Mouse (Mus musculus): ENCODE measurements around the gene Micu1. TPM values are rescaled to one million over a fixed set of nuclear protein-coding genes. Genes with fewer than 3 reads are reported as not detected.
A peak's percentile ranks its signal among the peaks of the same experiment; 100 is the strongest.

Micu1 gene
- polyA plus RNA-seq, 1 experiment from 2014 or later = 87.9 TPM

DNA sequence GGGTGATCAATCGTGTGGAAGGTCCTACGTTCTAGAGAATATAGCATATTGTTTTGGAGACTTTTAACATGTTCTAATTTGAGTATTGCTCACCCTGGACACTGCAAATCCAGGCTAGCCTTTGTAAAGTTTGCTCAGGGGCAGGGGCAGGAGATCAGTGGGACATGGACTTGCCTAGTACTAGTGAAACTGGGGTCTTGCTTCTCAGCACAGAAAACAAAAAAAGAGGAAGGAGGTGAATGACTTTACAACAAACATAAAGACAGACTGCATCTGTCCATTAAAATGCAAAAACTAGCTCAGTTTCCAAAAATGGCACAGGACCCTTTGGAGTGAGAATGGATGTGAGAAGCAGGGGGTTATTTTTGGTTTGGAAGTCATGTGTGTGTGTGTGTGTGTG lies 8.2 kb upstream of the Micu1 start:
- no peak overlapping the region for H3K9ac ChIP-seq

DNA sequence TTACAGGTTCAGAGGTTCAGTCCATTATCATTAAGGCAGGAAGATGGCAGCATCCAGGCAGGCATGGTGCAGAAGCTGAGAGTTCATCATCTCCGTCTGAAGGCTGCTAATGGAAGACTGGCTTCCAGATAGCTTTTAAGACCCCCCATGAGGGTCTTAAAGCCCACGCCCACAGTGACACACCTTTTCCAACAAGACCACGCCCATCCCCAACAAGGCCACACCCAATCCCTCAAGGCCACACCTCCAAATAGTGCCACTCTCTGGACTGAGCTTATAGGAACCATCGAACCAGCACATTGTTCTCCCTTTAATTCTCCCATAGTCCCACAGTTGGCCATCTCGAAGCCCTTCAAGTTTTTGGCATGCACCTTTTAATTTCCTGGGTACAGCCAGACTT lies 2.8 kb upstream of the Micu1 start:
- no peaks in the 10 kb centered on the region for H3K36me3 ChIP-seq
- H3K9ac ChIP-seq = no peak overlapping the region
- H3K27ac ChIP-seq (replicated peaks) = no peak overlapping the region
- H3K4me1 ChIP-seq (replicated peaks) = peaks cover 14% of the 10 kb centered on the region
- H3K4me2 ChIP-seq = no peak overlapping the region
- ATAC-seq (ENCODE audit: low read depth) = no peak
- H3K27me3 ChIP-seq = no peaks in the 10 kb centered on the region
- H3K4me3 ChIP-seq = no peak overlapping the region
- H3K9me3 ChIP-seq = no peaks in the 10 kb centered on the region
- 85% methylated on average over 5 of the region's 5 CpGs for WGBS

More for the DNA sequence above, 8.2 kb upstream of the Micu1 start:
- no peak for ATAC-seq (ENCODE audit: low read depth)
- WGBS = 86% methylated on average over 2 of the region's 2 CpGs
- Histone ChIP-seq H3K4me3 (no peak overlapping the region), H3K36me3 (no peaks in the 10 kb centered on the region), H3K4me2 (no peak overlapping the region), H3K27ac (replicated peaks) (no peak overlapping the region), H3K27me3 (no peaks in the 10 kb centered on the region), H3K9me3 (no peaks in the 10 kb centered on the region), H3K4me1 (replicated peaks) (no peaks in the 10 kb centered on the region)

DNA sequence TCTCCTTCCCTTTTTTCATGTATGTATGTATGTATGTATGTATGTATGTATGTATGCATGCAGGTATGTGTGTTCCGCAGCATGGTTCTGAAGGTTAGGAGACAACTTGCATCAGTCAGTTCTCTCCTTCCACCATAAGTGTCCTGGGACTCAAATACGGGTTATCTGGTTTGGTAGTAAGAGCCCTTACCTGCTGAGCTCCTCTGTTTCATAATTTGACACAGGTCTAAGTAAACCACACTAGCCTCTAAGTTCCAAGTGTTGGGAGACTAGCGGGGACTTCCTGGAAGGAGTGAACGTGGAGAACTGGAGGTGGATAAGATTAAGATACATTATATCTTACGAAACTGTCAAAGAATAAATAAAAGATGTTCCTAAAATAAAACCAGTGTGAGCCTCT lies 472 bp upstream of the Micu1 start:
- Histone ChIP-seq H3K36me3 (no peaks in the 10 kb centered on the region), H3K4me3 (peak overlapping the region; percentile 63), H3K27ac (replicated peaks) (no peak overlapping the region), H3K4me1 (replicated peaks) (peaks cover 14% of the 10 kb centered on the region), H3K4me2 (peak overlapping the region; percentile 80), H3K9ac (no peak overlapping the region), H3K27me3 (no peaks in the 10 kb centered on the region), H3K9me3 (no peaks in the 10 kb centered on the region)
- WGBS = 55% methylated on average over 5 of the region's 5 CpGs
- 0 out of 2 replicates have a peak, but pooled peaks have one; percentile 4 for ATAC-seq (ENCODE audit: low read depth)

DNA sequence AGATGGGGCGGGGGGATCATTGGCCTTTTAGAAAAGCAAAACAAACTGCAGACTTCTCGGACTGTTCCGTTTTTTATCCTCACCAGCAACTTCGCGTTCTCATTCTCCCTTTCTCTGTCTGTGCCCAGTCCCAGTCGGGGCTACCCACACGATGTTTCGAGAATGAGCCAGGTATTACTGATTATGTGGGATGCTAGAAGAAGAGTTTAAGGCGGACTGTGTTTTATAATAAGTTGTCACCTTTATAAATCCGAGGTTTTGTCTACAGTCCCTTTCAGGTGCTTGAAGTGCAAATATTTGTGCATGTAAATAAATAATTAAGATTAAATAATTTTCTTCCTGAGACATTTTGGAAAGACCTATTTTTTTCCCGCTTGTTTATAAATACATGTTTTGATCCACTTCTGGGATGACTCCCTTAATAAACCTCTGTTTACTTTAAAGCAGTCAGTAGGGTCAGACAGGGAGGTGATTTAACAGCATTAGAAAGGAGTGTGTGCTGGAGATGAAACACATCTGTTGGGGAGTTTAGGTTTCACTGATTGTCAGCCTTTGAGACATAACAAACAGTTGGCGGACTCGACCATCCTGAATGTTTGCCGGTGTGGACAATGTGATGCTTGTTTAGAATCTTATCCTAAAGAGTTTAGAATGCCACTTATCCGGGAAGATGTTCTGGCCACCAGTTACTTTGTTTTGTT lies 933 bp downstream of the Micu1 start:
- H3K9me3 ChIP-seq = no peaks in the 10 kb centered on the region
- peak overlapping the region; percentile 79 for H3K27ac ChIP-seq (replicated peaks)
- H3K9ac ChIP-seq = peak overlapping the region; percentile 78
- H3K4me1 ChIP-seq (replicated peaks) = peaks cover 14% of the 10 kb centered on the region
- WGBS = 13% methylated on average over 15 of the region's 15 CpGs
- no peaks in the 10 kb centered on the region for H3K36me3 ChIP-seq
- peak overlapping the region; percentile 80 for H3K4me2 ChIP-seq
- H3K4me3 ChIP-seq = peak overlapping the region; percentile 63
- no peaks in the 10 kb centered on the region for H3K27me3 ChIP-seq
- ATAC-seq (ENCODE audit: low read depth) = peak; percentile 12; the same call in 1 of the 2 replicates

DNA sequence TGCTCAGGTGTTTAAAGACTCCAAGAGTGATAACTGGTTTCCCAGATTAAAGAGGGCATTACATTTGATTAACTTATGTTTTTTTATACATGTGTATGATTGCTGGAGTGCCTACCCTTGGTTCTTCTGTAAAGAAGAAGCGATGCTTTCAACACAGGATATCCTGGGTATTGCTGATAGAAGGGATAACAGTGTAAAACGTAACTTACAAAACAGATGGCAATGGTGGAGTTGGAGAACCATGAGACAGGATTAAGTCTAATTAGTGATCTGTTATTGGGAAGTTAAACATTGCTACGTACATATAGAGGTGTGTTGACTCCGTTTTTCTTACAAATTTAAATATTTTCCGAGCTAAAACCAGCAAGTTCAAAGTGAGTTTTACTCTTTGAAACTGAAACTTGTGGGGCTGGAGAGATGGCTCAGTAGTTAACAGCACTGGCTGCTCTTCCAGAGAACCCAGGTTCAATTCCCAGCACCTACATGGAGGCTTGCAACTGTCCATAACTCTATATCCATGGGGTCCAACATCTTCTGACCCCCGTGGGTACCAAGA lies 4.8 kb downstream of the Micu1 start:
- no peak for ATAC-seq (ENCODE audit: low read depth)
- H3K4me2 ChIP-seq = no peak overlapping the region
- H3K27ac ChIP-seq (replicated peaks) = no peak overlapping the region
- H3K36me3 ChIP-seq = no peaks in the 10 kb centered on the region
- WGBS = 93% methylated on average over 6 of the region's 6 CpGs
- H3K9ac ChIP-seq = no peak overlapping the region
- H3K4me3 ChIP-seq = no peak overlapping the region
- H3K27me3 ChIP-seq = no peaks in the 10 kb centered on the region
- H3K9me3 ChIP-seq = no peaks in the 10 kb centered on the region
- H3K4me1 ChIP-seq (replicated peaks) = peaks cover 25% of the 10 kb centered on the region

DNA sequence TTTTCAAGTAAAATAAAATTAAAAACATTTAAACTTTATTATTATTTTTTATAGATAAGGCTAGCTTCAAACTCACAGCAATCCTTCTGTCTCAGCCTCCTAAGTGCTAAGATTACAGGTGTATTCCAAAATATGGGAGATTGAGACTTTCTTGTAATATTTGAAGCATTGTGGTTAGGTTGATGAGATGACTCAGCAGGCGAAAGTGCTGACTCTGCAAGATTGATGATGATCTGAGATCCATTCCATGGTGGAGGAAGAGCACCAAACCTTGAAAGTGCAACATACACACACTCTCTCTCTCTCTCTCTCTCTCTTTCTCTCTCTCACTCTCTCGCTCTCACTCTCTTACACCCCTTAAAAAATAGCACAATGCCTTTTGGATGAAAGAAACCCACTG lies 5.3 kb downstream of the Micu1 start:
- H3K27ac ChIP-seq (replicated peaks) = no peak overlapping the region
- WGBS = 93% methylated on average over 2 of the region's 2 CpGs
- H3K4me2 ChIP-seq = no peak overlapping the region
- peaks cover 25% of the 10 kb centered on the region for H3K4me1 ChIP-seq (replicated peaks)
- no peak for ATAC-seq (ENCODE audit: low read depth)
- H3K9me3 ChIP-seq = no peaks in the 10 kb centered on the region
- H3K4me3 ChIP-seq = no peak overlapping the region
- H3K36me3 ChIP-seq = no peaks in the 10 kb centered on the region
- no peak overlapping the region for H3K9ac ChIP-seq
- H3K27me3 ChIP-seq = no peaks in the 10 kb centered on the region

DNA sequence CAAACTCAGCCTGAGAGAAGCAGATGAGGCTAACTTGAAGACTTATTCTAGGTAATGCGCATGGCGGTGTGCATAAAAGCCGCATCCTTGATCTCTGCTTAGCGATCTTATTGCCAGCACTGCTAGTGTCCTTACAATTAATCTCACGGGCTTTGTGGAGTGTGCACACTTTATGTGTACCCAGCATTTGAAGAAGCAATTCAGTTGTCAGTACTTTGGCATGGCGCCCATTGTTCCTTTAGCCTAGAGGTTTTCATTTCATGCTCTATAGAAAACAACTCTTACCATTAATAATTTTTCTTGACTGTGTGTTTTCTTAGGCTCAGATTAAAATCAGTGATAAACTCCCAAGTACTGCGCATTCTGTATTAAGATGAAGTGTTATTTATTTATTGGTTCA lies 7.0 kb downstream of the Micu1 start:
- 62% methylated on average over 7 of the region's 7 CpGs for WGBS
- Histone ChIP-seq H3K27me3 (no peaks in the 10 kb centered on the region), H3K9me3 (no peaks in the 10 kb centered on the region), H3K36me3 (no peaks in the 10 kb centered on the region), H3K27ac (replicated peaks) (no peak overlapping the region), H3K9ac (no peak overlapping the region), H3K4me1 (replicated peaks) (peaks cover 16% of the 10 kb centered on the region), H3K4me2 (no peak overlapping the region), H3K4me3 (no peak overlapping the region)
- peak; percentile 32; the same call in 1 of the 2 replicates for ATAC-seq (ENCODE audit: low read depth)

DNA sequence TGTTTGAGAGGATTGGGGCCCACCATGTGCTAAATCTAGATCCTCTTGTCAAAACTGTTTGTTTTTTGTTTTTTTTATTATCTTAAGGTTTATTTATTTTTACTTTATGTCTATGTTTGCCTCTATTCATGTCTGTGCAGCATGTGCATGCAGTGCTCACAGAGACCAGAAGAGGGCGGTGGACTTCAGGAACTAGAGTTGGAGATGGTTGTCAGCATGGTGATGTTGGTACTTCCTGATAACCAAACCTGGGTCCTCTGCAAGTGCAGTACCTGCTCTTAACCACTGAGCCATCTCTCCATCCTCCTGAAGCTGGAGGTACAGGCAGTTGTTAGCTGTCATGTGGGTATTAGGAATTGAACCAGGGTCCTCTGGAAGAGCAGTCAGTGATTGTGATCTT lies 8.0 kb downstream of the Micu1 start:
- peaks cover 21% of the 10 kb centered on the region for H3K4me1 ChIP-seq (replicated peaks)
- H3K4me3 ChIP-seq = no peak overlapping the region
- ATAC-seq (ENCODE audit: low read depth) = no peak
- no peak overlapping the region for H3K4me2 ChIP-seq
- H3K9me3 ChIP-seq = no peaks in the 10 kb centered on the region
- 91% methylated on average over 1 of the region's 1 CpGs for WGBS
- H3K27me3 ChIP-seq = no peaks in the 10 kb centered on the region
- H3K27ac ChIP-seq (replicated peaks) = no peak overlapping the region
- no peaks in the 10 kb centered on the region for H3K36me3 ChIP-seq
- H3K9ac ChIP-seq = no peak overlapping the region

DNA sequence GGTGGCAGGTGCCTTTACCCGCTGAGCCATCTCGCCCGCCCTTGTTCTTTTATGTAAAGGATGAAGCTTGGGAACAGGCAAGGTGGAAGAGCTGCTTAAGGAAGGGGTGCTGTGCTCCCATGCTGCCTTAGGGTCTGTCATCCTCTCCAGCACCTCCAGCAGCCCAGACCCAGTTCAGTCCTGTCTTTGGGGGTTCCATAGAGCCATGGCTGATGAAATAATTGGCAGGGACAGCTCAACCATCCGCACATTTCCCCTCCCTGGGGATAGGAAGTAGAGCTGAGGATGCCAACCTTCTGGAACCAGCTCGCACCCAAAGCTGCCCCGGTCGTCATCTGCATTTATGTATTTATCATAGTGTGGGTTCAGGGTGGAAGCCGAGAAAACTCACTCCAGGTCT lies 9.8 kb downstream of the Micu1 start:
- WGBS = 89% methylated on average over 8 of the region's 8 CpGs
- Histone ChIP-seq H3K9me3 (no peaks in the 10 kb centered on the region), H3K36me3 (no peaks in the 10 kb centered on the region), H3K27me3 (no peaks in the 10 kb centered on the region), H3K9ac (no peak overlapping the region), H3K4me1 (replicated peaks) (peaks cover 21% of the 10 kb centered on the region), H3K27ac (replicated peaks) (no peak overlapping the region), H3K4me3 (no peak overlapping the region), H3K4me2 (no peak overlapping the region)
- ATAC-seq (ENCODE audit: low read depth) = no peak

DNA sequence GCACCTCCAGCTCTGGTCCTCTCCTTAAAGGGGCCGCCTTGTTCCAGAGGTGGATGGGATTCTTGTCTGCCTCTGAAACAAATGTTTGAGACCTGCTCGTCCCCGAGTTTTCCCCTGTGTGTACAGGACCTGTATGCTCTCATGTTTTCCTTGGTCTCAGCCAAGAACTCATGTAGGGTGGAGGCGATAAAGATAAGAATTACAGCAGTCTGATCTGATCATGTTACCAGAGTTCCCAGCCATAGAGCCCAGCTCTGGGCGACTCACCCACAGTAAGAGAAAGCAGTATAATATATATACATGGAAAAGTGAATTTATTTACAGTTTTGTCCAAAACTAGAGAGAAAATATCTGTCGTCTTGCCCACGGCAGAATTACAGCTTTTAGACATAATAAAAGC lies 17.7 kb downstream of the Micu1 start:
- H3K27me3 ChIP-seq = no peaks in the 10 kb centered on the region
- H3K4me2 ChIP-seq = no peak overlapping the region
- H3K27ac ChIP-seq (replicated peaks) = no peak overlapping the region
- 85% methylated on average over 7 of the region's 7 CpGs for WGBS
- H3K9me3 ChIP-seq = no peaks in the 10 kb centered on the region
- no peaks in the 10 kb centered on the region for H3K36me3 ChIP-seq
- H3K4me1 ChIP-seq (replicated peaks) = peaks cover 20% of the 10 kb centered on the region
- H3K4me3 ChIP-seq = no peak overlapping the region
- H3K9ac ChIP-seq = no peak overlapping the region
- ATAC-seq (ENCODE audit: low read depth) = no peak

DNA sequence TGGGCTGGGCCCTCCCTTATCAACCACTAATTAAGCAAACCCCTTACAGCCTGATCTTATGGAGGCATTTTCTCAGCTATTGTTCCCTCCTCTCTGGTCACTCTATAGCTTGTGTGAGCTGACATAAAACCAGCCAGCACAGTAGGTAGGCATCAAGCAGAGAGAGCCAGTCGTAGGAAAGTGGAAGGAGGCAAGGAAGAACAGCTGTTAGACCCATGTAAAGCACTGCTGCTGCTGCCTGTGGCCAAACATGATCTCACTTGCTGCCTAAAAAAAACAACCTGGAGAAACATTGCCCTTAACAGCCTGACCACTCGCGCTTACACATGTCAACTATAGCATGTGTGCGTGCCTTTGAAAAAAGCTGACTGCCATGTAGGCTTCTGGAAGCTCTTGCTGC lies 19.3 kb downstream of the Micu1 start:
- Histone ChIP-seq H3K9me3 (no peaks in the 10 kb centered on the region), H3K9ac (no peak overlapping the region), H3K36me3 (no peaks in the 10 kb centered on the region), H3K27me3 (no peaks in the 10 kb centered on the region), H3K27ac (replicated peaks) (no peak overlapping the region), H3K4me1 (replicated peaks) (peaks cover 20% of the 10 kb centered on the region), H3K4me3 (no peak overlapping the region), H3K4me2 (no peak overlapping the region)
- 64% methylated on average over 4 of the region's 4 CpGs for WGBS
- ATAC-seq (ENCODE audit: low read depth) = no peak

DNA sequence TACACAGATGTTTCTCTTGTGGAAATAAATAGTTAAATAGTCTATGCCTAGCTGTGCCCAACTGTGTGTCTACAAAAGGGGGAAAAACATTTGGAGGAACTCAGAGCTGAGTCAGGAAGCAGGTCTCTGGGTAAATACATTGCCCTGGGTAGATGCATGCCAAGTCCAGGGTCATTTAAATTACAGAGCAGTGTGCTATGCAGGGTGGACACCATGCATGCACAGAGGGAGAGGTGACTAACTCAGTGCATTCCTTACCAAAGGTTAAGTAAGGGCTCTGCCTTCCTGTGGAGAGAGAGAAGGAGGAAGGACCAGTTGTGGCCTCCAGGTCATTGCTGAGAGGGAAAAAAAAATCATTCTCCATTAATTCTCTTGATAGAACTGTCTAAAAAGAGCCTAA lies 22.4 kb downstream of the Micu1 start:
- no peaks in the 10 kb centered on the region for H3K9me3 ChIP-seq
- H3K27ac ChIP-seq (replicated peaks) = no peak overlapping the region
- no peak for ATAC-seq (ENCODE audit: low read depth)
- no peak overlapping the region for H3K4me2 ChIP-seq
- H3K4me3 ChIP-seq = no peak overlapping the region
- H3K27me3 ChIP-seq = no peaks in the 10 kb centered on the region
- no peak overlapping the region for H3K9ac ChIP-seq
- H3K36me3 ChIP-seq = 0 out of 2 replicates have a peak, but pooled peaks cover 4% of the 10 kb centered on the region
- peaks cover 13% of the 10 kb centered on the region for H3K4me1 ChIP-seq (replicated peaks)

DNA sequence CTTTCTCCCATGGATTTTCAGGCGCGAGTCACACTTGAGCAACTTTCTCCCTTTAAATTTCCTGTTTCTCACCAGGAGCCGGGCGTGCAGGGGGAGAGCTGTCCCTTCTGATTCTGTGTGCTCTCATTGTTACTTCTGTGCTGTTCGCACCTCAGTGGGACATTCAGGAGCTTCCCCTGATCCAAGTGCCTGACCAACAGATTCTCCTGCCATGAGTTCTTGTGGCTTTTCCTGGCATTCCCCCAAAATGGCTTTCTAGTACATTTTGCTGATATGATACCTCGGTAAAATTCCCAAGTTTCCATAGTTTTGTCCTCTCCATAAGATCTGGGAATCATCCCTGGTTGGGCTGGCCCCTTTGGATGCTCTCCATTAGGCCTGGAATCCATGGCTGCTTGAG lies 25.0 kb downstream of the Micu1 start:
- 0 out of 2 replicates have a peak, but pooled peaks cover 4% of the 10 kb centered on the region for H3K36me3 ChIP-seq
- no peak overlapping the region for H3K4me2 ChIP-seq
- no peak for ATAC-seq (ENCODE audit: low read depth)
- 63% methylated on average over 6 of the region's 6 CpGs for whole genome bisulfite sequencing
- peaks cover 13% of the 10 kb centered on the region for H3K4me1 ChIP-seq (replicated peaks)
- no peak overlapping the region for H3K9ac ChIP-seq
- no peak overlapping the region for H3K27ac ChIP-seq (replicated peaks)
- no peaks in the 10 kb centered on the region for H3K9me3 ChIP-seq
- no peak overlapping the region for H3K4me3 ChIP-seq
- no peaks in the 10 kb centered on the region for H3K27me3 ChIP-seq

Data from neural tube, embryonic 13.5 days (tissue).